Mouse (Mus musculus): ENCODE data around the gene Pdlim5.

DNA sequence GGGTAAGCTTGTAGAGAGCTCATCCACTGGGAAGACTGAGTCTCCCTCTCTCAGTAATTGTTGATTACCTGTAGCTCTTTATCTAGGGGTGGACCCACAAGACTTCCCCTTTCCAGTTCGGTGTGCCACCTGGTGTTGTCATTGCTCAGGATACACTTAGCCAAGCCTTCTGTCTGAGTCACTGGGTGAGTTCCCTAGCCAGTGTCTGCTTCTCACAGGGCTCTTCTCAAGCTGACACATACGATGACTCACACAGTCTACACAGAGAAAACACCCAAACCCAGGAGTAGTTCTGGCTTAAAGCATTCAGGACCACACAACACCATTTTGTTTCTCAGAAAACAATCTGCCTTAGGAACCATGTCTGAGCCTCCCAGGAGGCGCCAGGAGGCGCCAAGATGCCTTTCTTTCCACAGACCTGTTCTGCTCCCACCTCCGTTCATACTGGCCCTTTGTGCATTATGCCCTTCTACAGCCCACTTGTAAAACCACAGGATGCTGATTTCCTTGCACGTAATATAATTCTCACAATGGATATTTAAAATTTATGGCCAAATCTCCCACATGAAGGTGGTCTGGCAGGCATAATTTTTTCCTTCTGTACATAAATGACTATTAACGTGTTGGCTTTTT lies 172.9 kb downstream of the Pdlim5 start:
- no peak for TF ChIP-seq POLR2A (IDR thresholded peaks at IDR 0.05; ENCODE audit: borderline replicate concordance, extremely low read depth, insufficient read depth, insufficient read length, poor library complexity, severe bottlenecking)
- no peak for TF ChIP-seq CTCF (IDR thresholded peaks at IDR 0.05; ENCODE audit: borderline replicate concordance, extremely low read depth, insufficient read depth, insufficient read length)

All from brain, embryonic 14.5 days (tissue).